Comparison of ENCODE assay signal across 22 mouse cellular contexts in the genomic region with DNA sequence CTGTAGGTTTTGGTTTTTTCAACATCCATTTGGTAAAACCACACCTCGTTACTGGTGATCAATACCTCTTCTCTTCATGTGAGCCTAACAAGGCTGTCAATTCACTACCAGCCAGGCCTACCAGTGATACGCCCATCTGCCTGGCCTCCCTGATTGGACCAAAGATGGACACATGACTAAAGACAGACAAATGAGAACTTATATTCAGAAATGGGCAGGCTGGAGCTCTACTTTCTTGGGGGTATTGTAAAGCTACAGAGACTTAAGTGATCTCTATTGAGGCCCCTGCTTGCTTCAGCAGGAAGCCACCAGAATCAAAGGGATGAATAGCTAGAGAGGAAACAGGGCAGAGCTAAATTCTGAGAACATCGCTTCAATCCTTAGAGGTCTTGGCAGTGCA. TPM values are rescaled to one million over a fixed set of nuclear protein-coding genes. Genes with fewer than 3 reads are reported as not detected.
DNase-seq lines count a peak whose midpoint lies in the region; TF ChIP-seq lines count a peak whose summit lies in the region.
"Had no signal": no experiment of that assay in that cellular context is flagged by ENCODE, and none has a peak within 500 bp of the region (broad histone marks: within the 10 kb centered on the region; RNA-seq: fewer than 3 reads in every experiment).

No protein-coding gene starts in this region.

- no peaks in the 10 kb centered on the region for H3K27me3 ChIP-seq in heart, embryonic 10.5 days (ENCODE audit: insufficient read depth, poor library complexity, severe bottlenecking)
- peaks cover 0 to 1% of the 10 kb centered on the region in 2 experiments; a peak in 3 of 4 replicates for H3K27me3 ChIP-seq in MEL (ENCODE audit: control insufficient read depth in 1 of 2, insufficient read depth in 2 of 2, low read length in 2 of 2)
- H3K27me3 ChIP-seq: CH12.LX; embryonic facial prominence, embryonic 12.5 days; forebrain, embryonic 13.5 days; forebrain, embryonic 15.5 days had no signal

- no peak overlapping the region for H3K9ac ChIP-seq in MEL (ENCODE audit: control insufficient read depth, low read depth, low read length, poor library complexity, severe bottlenecking)
- H3K9ac ChIP-seq: embryonic facial prominence, embryonic 12.5 days; forebrain, embryonic 13.5 days; forebrain, embryonic 15.5 days; forebrain, postnatal 0 days had no signal

- H3K4me1 ChIP-seq in heart, embryonic 10.5 days = peaks cover 18% of the 10 kb centered on the region; the same call in 1 of the 2 replicates
- H3K4me1 ChIP-seq in MEL (ENCODE audit: control insufficient read depth in 1 of 2, insufficient read depth in 2 of 2, low read length in 2 of 2) = no peaks in the 10 kb centered on the region
- H3K4me1 ChIP-seq: embryonic facial prominence, embryonic 12.5 days; forebrain, embryonic 15.5 days had no signal

- H3K4me3 ChIP-seq in heart, embryonic 10.5 days = no peak overlapping the region
- no peak overlapping the region for H3K4me3 ChIP-seq in MEL (ENCODE audit: control insufficient read depth in 1 of 2, insufficient read depth in 1 of 2, low read depth in 2 of 2, low read length in 2 of 2)
- H3K4me3 ChIP-seq: embryonic facial prominence, embryonic 10.5 days; embryonic facial prominence, embryonic 12.5 days; forebrain, embryonic 13.5 days; forebrain, embryonic 15.5 days had no signal

- no peak overlapping the region for H3K27ac ChIP-seq in heart, embryonic 10.5 days
- H3K27ac ChIP-seq in MEL (ENCODE audit: control insufficient read depth, low read depth, low read length) = no peak overlapping the region
- H3K27ac ChIP-seq: embryonic facial prominence, embryonic 10.5 days; embryonic facial prominence, embryonic 12.5 days; forebrain, embryonic 13.5 days; forebrain, embryonic 15.5 days had no signal

- TF ChIP-seq RAD21 in MEL (IDR thresholded peaks at IDR 0.05; ENCODE audit: low read depth, low read length) = no peak

- DNase-seq in heart, adult 11 months = peak; percentile 27
- DNase-seq in heart, embryonic 10.5 days (ENCODE audit: low spot score) = no peak
- DNase-seq in MEL (ENCODE audit: low read depth, low spot score) = no peak
- peak; percentile 18 for DNase-seq in induced T-regulatory cell, adult 2 months (ENCODE audit: low read depth)
- DNase-seq in right cerebral cortex, postnatal 36 days (ENCODE audit: low spot score in 2 of 2) = no peak
- no peak for DNase-seq in adrenal gland, adult 8-10 months
- DNase-seq in cerebellum, adult 11 months = no peak
- DNase-seq: adrenal gland, postnatal 10 days; adrenal gland, postnatal 25 days; B cell, adult 2 months; cerebellum, adult 11-12 months; cerebellum, adult 2 months; cerebellum, adult 9-10 months; cerebellum, postnatal 10 days; cerebellum, postnatal 25 days; forebrain, postnatal 0 days had no signal

- WGBS in heart, embryonic 10.5 days = 82% methylated on average over 3 of the region's 3 CpGs

- no peaks in the 10 kb centered on the region for H3K79me2 ChIP-seq in MEL (ENCODE audit: control insufficient read depth, insufficient read depth, low read length, poor library complexity)

- no peaks in the 10 kb centered on the region for H3K9me3 ChIP-seq in heart, embryonic 10.5 days
- H3K9me3 ChIP-seq in MEL (replicated peaks; ENCODE audit: insufficient read depth, low read length) = no peaks in the 10 kb centered on the region
- H3K9me3 ChIP-seq: embryonic facial prominence, embryonic 10.5 days; embryonic facial prominence, embryonic 12.5 days; forebrain, embryonic 13.5 days; forebrain, embryonic 15.5 days; G1E had no signal

- no peak for TF ChIP-seq EP300 in MEL (IDR thresholded peaks at IDR 0.05; ENCODE audit: low read depth in 1 of 2, low read length in 2 of 2)

- no peak for TF ChIP-seq CTCF in MEL (IDR thresholded peaks at IDR 0.05 in 2 of 3, conservative IDR thresholded peaks at IDR 0.05 in 1 of 3; ENCODE audit: control insufficient read depth in 1 of 3, insufficient read depth in 1 of 3, low read depth in 2 of 3, low read length in 3 of 3, poor library complexity in 1 of 3, severe bottlenecking in 1 of 3)

- TF ChIP-seq POLR2A in MEL (IDR thresholded peaks at IDR 0.05; ENCODE audit: control insufficient read depth in 1 of 2, insufficient read depth in 1 of 2, low read depth in 1 of 2, low read length in 2 of 2, poor library complexity in 1 of 2) = no peak

- no peaks in the 10 kb centered on the region for H3K36me3 ChIP-seq in heart, embryonic 10.5 days
- H3K36me3 ChIP-seq in MEL (ENCODE audit: control insufficient read depth in 1 of 2, insufficient read depth in 2 of 2, low read length in 2 of 2) = no peaks in the 10 kb centered on the region
- H3K36me3 ChIP-seq: embryonic facial prominence, embryonic 10.5 days; embryonic facial prominence, embryonic 12.5 days; forebrain, embryonic 15.5 days; G1E had no signal

TF ChIP-seq in MEL, 35 proteins besides CTCF, POLR2A, EP300 and RAD21:
- TF ChIP-seq POLR2AphosphoS2 (IDR thresholded peaks at IDR 0.05; ENCODE audit: low read length) = no peak
- peak; percentile 32; the same call in 1 of the 2 replicates for TF ChIP-seq USF1 (IDR thresholded peaks at IDR 0.05; ENCODE audit: low read depth, low read length)
- no peak for TF ChIP-seq CHD2 (IDR thresholded peaks at IDR 0.05; ENCODE audit: low read length)
- TF ChIP-seq MYB (IDR thresholded peaks at IDR 0.05; ENCODE audit: low read depth, low read length) = no peak

RNA-seq across cellular contexts. Expression of gene Rcn1, which starts 41.1 kb away (rescaled TPM):
- polyA plus RNA-seq in heart, embryonic 10.5 days (2016; fragmentation: Nextera tagmentation; extraction: Ambion mirVana) = 154 and 166 TPM in 2 replicates
- 43.2 and 45.7 TPM in 2 replicates for total RNA-seq in MEL (2012; rRNA removed)
- 10 to 100 TPM in 1 of 2 experiments, not detected in 1; 51.0 TPM for polyA plus RNA-seq in MEL (2012; ENCODE audit: insufficient read depth in 1 of 2, insufficient read length in 2 of 2, low read depth in 1 of 2, low replicate concordance in 2 of 2, missing spikeins in 1 of 2)
- total RNA-seq in adrenal gland, adult 8-10 months (2022) = 100 to 1,000 TPM in 2 of 4 experiments, 10 to 100 TPM in 2; 34.8 to 283 (median 132) TPM

Comparison
In these comparisons a context has a peak if more than half of its experiments do, and no peak if none do; other contexts are left out.
1. DNase-seq: peak in heart, adult 11 months (single experiment) and induced T-regulatory cell, adult 2 months (single experiment); none in heart, embryonic 10.5 days (single experiment), MEL (single experiment), right cerebral cortex, postnatal 36 days (0 of 2), adrenal gland, adult 8-10 months (single experiment) and cerebellum, adult 11 months (single experiment).